Comparison of ENCODE assay signal across 8 mouse cellular contexts in genomic region chr5:76303745-76304451, GRCm38 (mm10). TPM values are rescaled to one million over a fixed set of nuclear protein-coding genes. Genes with fewer than 3 reads are reported as not detected.
DNase-seq lines count a peak whose midpoint lies in the region; ATAC-seq lines count a peak whose summit lies in the region.

No protein-coding gene starts in this region.

- 0% methylated on average over 13 of the region's 100 CpGs for WGBS in embryonic facial prominence, embryonic 14.5 days
- under 1% methylated on average over 85 of the region's 100 CpGs for WGBS in heart, embryonic 11.5 days (ENCODE audit: insufficient replicate concordance)
- 0% methylated on average over 60 of the region's 100 CpGs for WGBS in kidney, embryonic 16.5 days
- under 1% methylated on average over 99 of the region's 100 CpGs for WGBS in liver, embryonic 13.5 days (ENCODE audit: insufficient replicate concordance)
- WGBS in stomach, embryonic 15.5 days = under 1% methylated on average over 99 of the region's 100 CpGs

- H3K27ac ChIP-seq in embryonic facial prominence, embryonic 14.5 days (replicated peaks; ENCODE audit: low read depth, low read length) = peak overlapping the region; percentile 96
- peak overlapping the region; percentile 96 for H3K27ac ChIP-seq in heart, embryonic 11.5 days (ENCODE audit: low read depth, low read length)
- peak overlapping the region; percentile 96 for H3K27ac ChIP-seq in kidney, embryonic 16.5 days (ENCODE audit: low read length)
- peak overlapping the region; percentile 74 for H3K27ac ChIP-seq in liver, embryonic 13.5 days
- H3K27ac ChIP-seq in stomach, embryonic 15.5 days = peak overlapping the region; percentile 97

- H3K9me3 ChIP-seq in embryonic facial prominence, embryonic 14.5 days (ENCODE audit: control insufficient read depth, low read length) = no peaks in the 10 kb centered on the region
- no peaks in the 10 kb centered on the region for H3K9me3 ChIP-seq in heart, embryonic 11.5 days (replicated peaks; ENCODE audit: control insufficient read depth, low read length)
- H3K9me3 ChIP-seq in kidney, embryonic 16.5 days (ENCODE audit: low read length) = no peaks in the 10 kb centered on the region; the same call in 1 of the 2 replicates
- H3K9me3 ChIP-seq in liver, embryonic 13.5 days (replicated peaks) = no peaks in the 10 kb centered on the region
- H3K9me3 ChIP-seq in stomach, embryonic 15.5 days = no peaks in the 10 kb centered on the region

- H3K27me3 ChIP-seq in embryonic facial prominence, embryonic 14.5 days (replicated peaks; ENCODE audit: control insufficient read depth, insufficient read depth, low read length) = no peaks in the 10 kb centered on the region
- H3K27me3 ChIP-seq in heart, embryonic 11.5 days (ENCODE audit: control insufficient read depth, insufficient read depth, low read length) = no peaks in the 10 kb centered on the region
- H3K27me3 ChIP-seq in kidney, embryonic 16.5 days (ENCODE audit: insufficient read depth, low read length) = no peaks in the 10 kb centered on the region
- H3K27me3 ChIP-seq in liver, embryonic 13.5 days = peaks cover 22% of the 10 kb centered on the region
- no peaks in the 10 kb centered on the region for H3K27me3 ChIP-seq in stomach, embryonic 15.5 days (replicated peaks)

- peaks cover 19% of the 10 kb centered on the region for H3K4me1 ChIP-seq in embryonic facial prominence, embryonic 14.5 days (ENCODE audit: control insufficient read depth, insufficient read depth, low read length)
- H3K4me1 ChIP-seq in heart, embryonic 11.5 days (ENCODE audit: control insufficient read depth, insufficient read depth, low read length) = 0 out of 2 replicates have a peak, but pooled peaks cover 4% of the 10 kb centered on the region
- peaks cover 18% of the 10 kb centered on the region for H3K4me1 ChIP-seq in kidney, embryonic 16.5 days (ENCODE audit: insufficient read depth, low read length)
- peaks cover 17% of the 10 kb centered on the region for H3K4me1 ChIP-seq in liver, embryonic 13.5 days (replicated peaks)
- H3K4me1 ChIP-seq in stomach, embryonic 15.5 days = peaks cover 3% of the 10 kb centered on the region; the same call in 1 of the 2 replicates

- no peaks in the 10 kb centered on the region for H3K36me3 ChIP-seq in embryonic facial prominence, embryonic 14.5 days (ENCODE audit: control insufficient read depth, insufficient read depth, low read length)
- H3K36me3 ChIP-seq in heart, embryonic 11.5 days (ENCODE audit: control insufficient read depth, insufficient read depth, low read length) = no peaks in the 10 kb centered on the region
- 0 out of 2 replicates have a peak, but pooled peaks cover 2% of the 10 kb centered on the region for H3K36me3 ChIP-seq in kidney, embryonic 16.5 days (ENCODE audit: insufficient read depth, low read length)
- H3K36me3 ChIP-seq in liver, embryonic 13.5 days = no peaks in the 10 kb centered on the region
- no peaks in the 10 kb centered on the region for H3K36me3 ChIP-seq in stomach, embryonic 15.5 days

- peak; percentile 67 for ATAC-seq in embryonic facial prominence, embryonic 14.5 days (ENCODE audit: low read depth)
- peak; percentile 79 for ATAC-seq in heart, embryonic 11.5 days (replicated peaks; ENCODE audit: insufficient number of reproducible peaks, low FRiP score, low TSS enrichment)
- peak; percentile 78 for ATAC-seq in kidney, embryonic 16.5 days (ENCODE audit: low FRiP score, low TSS enrichment)
- ATAC-seq in liver, embryonic 13.5 days (ENCODE audit: low read depth) = peak; percentile 82
- peak; percentile 75 for ATAC-seq in stomach, embryonic 15.5 days (ENCODE audit: insufficient read depth, low FRiP score, low read depth)

- peak overlapping the region; percentile 92 for H3K9ac ChIP-seq in embryonic facial prominence, embryonic 14.5 days (ENCODE audit: low read depth, low read length)
- H3K9ac ChIP-seq in heart, embryonic 11.5 days (ENCODE audit: low read depth, low read length) = peak overlapping the region; percentile 94
- H3K9ac ChIP-seq in kidney, embryonic 16.5 days (replicated peaks; ENCODE audit: low read length) = peak overlapping the region; percentile 94
- peak overlapping the region; percentile 84 for H3K9ac ChIP-seq in liver, embryonic 13.5 days
- H3K9ac ChIP-seq in stomach, embryonic 15.5 days = peak overlapping the region; percentile 89

- peak; percentile 79 for DNase-seq in A20 (ENCODE audit: low read depth, low spot score)
- peak; percentile 62 to 72 for DNase-seq in adrenal gland, postnatal 4 days (ENCODE audit: low spot score in 2 of 2)
- peak; percentile 83 for DNase-seq in embryonic facial prominence, embryonic 14.5 days (ENCODE audit: low spot score)
- DNase-seq in liver, embryonic 13.5 days = peak; percentile 42
- peak; percentile 71 for DNase-seq in neural tube, embryonic 10.5 days (ENCODE audit: extremely low spot score, low spot score)

- H3K4me2 ChIP-seq in embryonic facial prominence, embryonic 14.5 days (ENCODE audit: low read depth, low read length) = peak overlapping the region; percentile 93
- H3K4me2 ChIP-seq in heart, embryonic 11.5 days = peak overlapping the region; percentile 94
- H3K4me2 ChIP-seq in kidney, embryonic 16.5 days (replicated peaks; ENCODE audit: low read depth, low read length) = peak overlapping the region; percentile 95
- peak overlapping the region; percentile 90 for H3K4me2 ChIP-seq in liver, embryonic 13.5 days
- peak overlapping the region; percentile 87 for H3K4me2 ChIP-seq in stomach, embryonic 15.5 days

- peak overlapping the region; percentile 95 for H3K4me3 ChIP-seq in embryonic facial prominence, embryonic 14.5 days (ENCODE audit: low read depth, low read length)
- H3K4me3 ChIP-seq in heart, embryonic 11.5 days (ENCODE audit: low read depth, low read length) = peak overlapping the region; percentile 95
- H3K4me3 ChIP-seq in kidney, embryonic 16.5 days (ENCODE audit: low read length) = peak overlapping the region; percentile 91
- peak overlapping the region; percentile 85 for H3K4me3 ChIP-seq in liver, embryonic 13.5 days (replicated peaks)
- peak overlapping the region; percentile 98 for H3K4me3 ChIP-seq in stomach, embryonic 15.5 days (replicated peaks)

RNA-seq across cellular contexts. Expression of gene Clock, which starts 0.7 kb away (rescaled TPM):
- total RNA-seq in adrenal gland, postnatal 4 days (2021) = 10 to 100 TPM; 33.9 to 36.6 TPM
- polyA plus RNA-seq in embryonic facial prominence, embryonic 14.5 days (2014; fragmentation: Nextera tagmentation; extraction: Ambion mirVana) = 12.6 and 13.2 TPM in 2 replicates
- 10.0 and 12.1 TPM in 2 replicates for polyA plus RNA-seq in heart, embryonic 11.5 days (2014; fragmentation: Nextera tagmentation; extraction: Ambion mirVana)
- polyA plus RNA-seq in kidney, embryonic 16.5 days (2015; fragmentation: Nextera tagmentation; extraction: Ambion mirVana) = 9.4 and 12.3 TPM in 2 replicates
- 1.7 and 2.0 TPM in 2 replicates for polyA plus RNA-seq in liver, embryonic 13.5 days (2015; fragmentation: Nextera tagmentation; extraction: Ambion mirVana)
- 13.5 and 13.7 TPM in 2 replicates for polyA plus RNA-seq in stomach, embryonic 15.5 days (2015; fragmentation: Nextera tagmentation; extraction: Ambion mirVana)

RNA-seq across cellular contexts. Expression of gene Pdcl2, which starts 27.1 kb away (rescaled TPM):
- total RNA-seq in adrenal gland, postnatal 4 days (2021) = not detected
- not detected in 2 replicates for polyA plus RNA-seq in embryonic facial prominence, embryonic 14.5 days (2014; fragmentation: Nextera tagmentation; extraction: Ambion mirVana)
- not detected in 2 replicates for polyA plus RNA-seq in heart, embryonic 11.5 days (2014; fragmentation: Nextera tagmentation; extraction: Ambion mirVana)
- polyA plus RNA-seq in kidney, embryonic 16.5 days (2015; fragmentation: Nextera tagmentation; extraction: Ambion mirVana) = not detected in 2 replicates
- not detected in 2 replicates for polyA plus RNA-seq in liver, embryonic 13.5 days (2015; fragmentation: Nextera tagmentation; extraction: Ambion mirVana)
- not detected in 2 replicates for polyA plus RNA-seq in stomach, embryonic 15.5 days (2015; fragmentation: Nextera tagmentation; extraction: Ambion mirVana)

RNA-seq across cellular contexts. Expression of gene Nmu, which starts 59.7 kb away (rescaled TPM):
- total RNA-seq in adrenal gland, postnatal 4 days (2021) = not detected
- not detected in 2 replicates for polyA plus RNA-seq in embryonic facial prominence, embryonic 14.5 days (2014; fragmentation: Nextera tagmentation; extraction: Ambion mirVana)
- polyA plus RNA-seq in heart, embryonic 11.5 days (2014; fragmentation: Nextera tagmentation; extraction: Ambion mirVana) = not detected in 2 replicates
- not detected in 2 replicates for polyA plus RNA-seq in kidney, embryonic 16.5 days (2015; fragmentation: Nextera tagmentation; extraction: Ambion mirVana)
- polyA plus RNA-seq in liver, embryonic 13.5 days (2015; fragmentation: Nextera tagmentation; extraction: Ambion mirVana) = not detected in 2 replicates
- 0.17 and 0.54 TPM in 2 replicates for polyA plus RNA-seq in stomach, embryonic 15.5 days (2015; fragmentation: Nextera tagmentation; extraction: Ambion mirVana)

Comparison
In these comparisons a context has a peak if more than half of its experiments do, and no peak if none do; other contexts are left out.
1. Peak in every context shown above with its lines: DNase-seq, ATAC-seq, H3K4me3 ChIP-seq and H3K27ac ChIP-seq.